Mouse (Mus musculus): ENCODE results near the gene Trpm4.
"Not testable (repeated sequence)": the region's sequence is repeated elsewhere in the genome, so short reads cannot be mapped to it uniquely, and the experiment has no call there.

Gene Trpm4

GRCm38 (mm10) chr7:45259281-45259680 is 74.3 kb downstream of the Trpm4 start:
- DNase-seq (ENCODE audit: extremely low read depth, insufficient read length, low spot score): no peak

DNA sequence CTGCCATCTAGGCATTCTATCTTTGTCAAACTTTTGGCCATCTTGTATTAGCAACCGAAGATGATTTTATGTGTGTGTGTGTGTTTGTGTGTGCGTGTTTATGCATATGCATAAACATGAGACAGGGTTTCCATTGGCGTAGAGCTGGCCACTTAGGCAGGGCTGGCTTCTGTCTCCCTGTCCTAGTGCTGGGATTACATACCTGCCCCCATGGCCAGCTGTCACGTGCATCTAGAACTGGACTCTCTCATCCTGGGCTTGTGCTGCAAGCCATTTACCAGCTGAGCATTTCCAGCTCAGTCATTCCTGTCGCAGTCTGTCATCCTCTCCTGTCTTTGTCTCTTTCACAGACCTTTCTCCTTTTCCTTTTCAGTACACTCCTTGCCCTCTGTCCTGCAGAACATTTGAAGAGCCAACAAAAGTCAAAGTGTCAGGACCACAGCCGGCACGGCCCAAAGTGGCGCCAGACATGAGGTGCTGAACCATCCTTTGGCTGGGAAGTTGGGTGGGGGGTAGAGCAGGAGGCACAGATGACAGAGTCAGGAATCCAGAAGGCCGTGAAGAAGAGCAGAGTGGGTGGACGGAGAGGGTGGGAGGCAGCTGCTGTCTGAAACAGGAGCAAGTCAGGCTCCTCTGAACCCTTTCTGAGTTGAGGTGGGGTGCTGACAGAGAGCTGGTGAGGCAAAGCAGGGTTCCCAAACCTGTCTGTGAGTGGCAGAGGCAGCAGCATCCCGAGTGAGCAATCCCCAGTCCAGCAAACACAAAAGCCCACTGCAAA is 76.3 kb downstream of the Trpm4 start:
- no peak for DNase-seq (ENCODE audit: extremely low read depth, insufficient read length, low spot score)

- not testable (repeated sequence) for DNase-seq (ENCODE audit: extremely low read depth, insufficient read length, low spot score)
Observed at GRCm38 (mm10) chr7:45255822-45256221, 77.8 kb downstream of the Trpm4 start.

DNA sequence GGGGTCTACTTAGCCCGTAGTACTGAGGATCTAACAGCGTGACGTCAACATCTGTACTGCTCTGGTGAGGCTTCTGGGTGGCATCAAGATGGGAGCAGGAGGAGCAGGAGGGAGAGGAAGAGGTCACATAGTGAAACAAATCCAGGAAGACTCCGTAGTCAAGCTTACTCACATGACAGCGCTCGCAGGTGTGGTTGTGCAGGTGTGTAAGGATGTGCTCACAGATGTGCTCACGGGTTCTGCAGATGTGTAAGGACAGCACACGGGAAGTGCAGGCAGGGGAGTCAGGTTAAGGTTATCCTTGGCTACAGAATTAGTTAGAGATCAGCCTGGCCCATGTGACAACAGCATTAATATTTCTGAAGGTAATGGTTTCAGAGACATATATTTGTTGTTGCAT is 79.8 kb downstream of the Trpm4 start:
- DNase-seq (ENCODE audit: extremely low read depth, insufficient read length, low spot score): no peak
